Mouse (Mus musculus) kidney, adult 18-20 months (tissue): ENCODE data around the gene Lrrc34.

Source experiments
- DNase-seq: peaks from one replicate; pipeline ENCODE4 v3.0.0; 2021

Lrrc34 gene

GRCm38 (mm10) chr3:30599711-30600545, 47.7 kb downstream of the Lrrc34 start, which contains the start of gene Actrt3:
TSS of gene Actrt3 (minus strand) at chr3:30599939.
- peak; percentile 42 for DNase-seq

DNA sequence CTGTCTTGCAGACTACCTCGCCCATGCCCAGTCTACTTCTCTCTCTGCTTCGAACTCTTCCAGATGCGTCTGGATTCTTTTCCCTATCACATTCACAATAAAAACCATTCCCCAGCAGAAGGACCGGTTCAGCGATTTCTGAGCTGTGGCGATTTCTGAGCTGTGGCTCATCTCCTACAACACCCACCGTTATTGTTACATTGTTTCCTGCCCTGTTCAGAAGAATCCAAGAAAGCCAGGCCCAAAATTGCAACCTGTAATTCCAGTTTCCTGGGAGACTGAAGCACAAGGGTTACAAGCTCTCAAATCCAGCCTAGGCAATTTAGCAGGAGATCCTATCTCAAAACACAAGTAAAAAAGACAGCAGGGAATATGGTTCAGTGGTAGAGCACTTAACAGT, 50.4 kb downstream of the Lrrc34 start:
- no peak for DNase-seq

DNA sequence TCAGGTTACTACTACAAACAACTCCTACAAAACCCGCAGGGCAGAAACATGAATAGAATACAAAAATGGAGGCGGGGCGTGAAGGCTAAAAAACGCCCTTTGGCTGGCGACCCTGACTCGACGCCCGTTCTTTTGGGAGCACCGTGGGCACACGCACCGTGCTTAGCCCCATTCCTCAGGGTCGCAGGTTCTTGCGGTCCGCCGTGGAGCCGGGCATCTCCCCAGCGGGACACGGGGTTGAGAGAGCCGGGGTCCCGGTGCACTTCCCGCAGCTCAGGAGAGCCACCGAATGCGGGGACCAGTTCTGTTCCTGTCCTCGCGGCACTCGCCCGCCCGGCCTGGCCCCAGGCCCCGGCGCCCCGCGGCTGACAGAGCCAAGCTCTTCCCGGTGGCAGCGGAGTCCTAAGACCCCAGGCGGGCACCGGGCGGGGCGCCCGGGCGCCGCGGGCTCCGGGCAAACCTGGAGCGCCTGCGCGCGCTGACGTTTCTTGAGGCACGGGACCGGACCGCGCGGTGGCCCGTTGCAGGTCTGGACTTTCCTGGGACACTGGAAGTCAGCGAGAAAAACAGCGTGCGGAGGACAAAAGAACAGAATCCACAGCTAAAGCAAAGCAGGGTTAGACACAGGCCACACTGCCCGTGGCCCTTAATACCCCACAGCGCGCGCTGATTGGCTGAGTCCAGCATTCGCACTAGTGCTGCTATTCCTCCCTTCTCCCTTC, 52.4 kb downstream of the Lrrc34 start:
- DNase-seq: peak; percentile 69

- DNase-seq: peak; percentile 31
Observed at GRCm38 (mm10) chr3:30593719-30594485, 53.8 kb downstream of the Lrrc34 start.

DNA sequence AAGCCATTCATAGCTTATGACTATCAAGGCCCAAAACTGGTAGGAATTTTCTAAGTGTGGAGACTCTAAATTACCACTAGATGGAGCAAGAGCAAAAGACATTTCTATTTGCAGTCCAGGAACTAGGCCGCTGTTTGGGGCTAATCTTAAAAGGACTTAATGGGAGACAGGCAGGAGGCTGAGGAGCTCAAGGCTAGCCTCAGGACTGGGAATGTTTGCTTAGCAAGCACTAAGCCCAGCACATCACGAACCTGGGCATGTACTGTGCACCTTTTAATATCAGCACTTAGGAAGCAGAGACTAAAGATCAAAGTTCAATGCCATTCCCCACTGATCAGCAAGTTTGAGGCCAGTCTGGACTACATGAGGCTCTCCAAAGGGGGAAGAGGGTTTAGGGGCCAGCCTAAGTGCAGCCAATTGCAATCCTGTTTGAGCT, 55.2 kb downstream of the Lrrc34 start:
- peak; percentile 68 for DNase-seq

DNA sequence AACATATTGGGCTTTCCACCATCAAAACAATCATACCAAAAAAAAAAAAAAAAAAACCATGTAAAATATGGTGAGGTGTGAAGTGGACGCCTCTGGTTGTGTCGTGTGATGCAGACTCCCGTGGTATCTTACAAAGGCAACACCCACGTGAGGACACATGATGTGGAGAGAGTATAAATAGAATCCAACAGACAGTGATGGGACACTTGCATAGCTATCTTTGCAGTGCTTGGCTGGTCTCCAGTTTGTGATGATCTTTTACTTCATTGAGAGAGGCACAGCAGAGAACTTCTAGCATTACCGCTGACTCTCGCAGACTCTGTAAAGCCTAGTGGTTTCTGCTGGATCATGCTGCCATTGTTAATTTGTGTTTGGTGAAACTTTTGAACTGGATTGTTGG, 58.8 kb downstream of the Lrrc34 start:
- DNase-seq: no peak
